Mouse (Mus musculus) myocyte (in vitro differentiated cells): ENCODE measurements around the gene Ibsp.

Experiments
- E2F4 ChIP-seq: IDR thresholded peaks from one replicate; pipeline ENCODE4 v1.6.1; 2011; ENCODE audit warnings: mild to moderate bottlenecking, control low read depth, moderate library complexity; ENCODE audit not compliant: insufficient read depth
- MAX ChIP-seq: IDR thresholded peaks from one replicate; pipeline ENCODE4 v1.6.1; 2011; ENCODE audit warnings: low read depth, mild to moderate bottlenecking, control low read depth
- MYOG ChIP-seq, 3 experiments: IDR thresholded peaks; one replicate each; pipeline ENCODE4 v1.6.1; 2011; ENCODE audit warnings: control low read depth in 2 of 3, low read depth in 2 of 3, mild to moderate bottlenecking in 2 of 3; ENCODE audit not compliant: insufficient read length in 2 of 3, control insufficient read depth in 1 of 3, insufficient read depth in 1 of 3
- POLR2A ChIP-seq: IDR thresholded peaks from one replicate; pipeline ENCODE4 v1.6.1; 2011; ENCODE audit warnings: low read depth, mild to moderate bottlenecking, control low read depth, moderate library complexity; ENCODE audit not compliant: insufficient read length
- POLR2AphosphoS2 ChIP-seq: IDR thresholded peaks from one replicate; pipeline ENCODE4 v1.6.1; 2011; ENCODE audit warnings: low read depth, control low read depth; ENCODE audit not compliant: insufficient read length
- REST ChIP-seq: IDR thresholded peaks from one replicate; pipeline ENCODE4 v1.6.1; 2011; ENCODE audit warnings: mild to moderate bottlenecking, control low read depth, moderate library complexity; ENCODE audit not compliant: insufficient read depth, insufficient read length
- TCF12 ChIP-seq: IDR thresholded peaks from one replicate; pipeline ENCODE4 v1.6.1; 2011; ENCODE audit warnings: mild to moderate bottlenecking, control low read depth; ENCODE audit not compliant: poor library complexity, insufficient read depth, severe bottlenecking

DNA sequence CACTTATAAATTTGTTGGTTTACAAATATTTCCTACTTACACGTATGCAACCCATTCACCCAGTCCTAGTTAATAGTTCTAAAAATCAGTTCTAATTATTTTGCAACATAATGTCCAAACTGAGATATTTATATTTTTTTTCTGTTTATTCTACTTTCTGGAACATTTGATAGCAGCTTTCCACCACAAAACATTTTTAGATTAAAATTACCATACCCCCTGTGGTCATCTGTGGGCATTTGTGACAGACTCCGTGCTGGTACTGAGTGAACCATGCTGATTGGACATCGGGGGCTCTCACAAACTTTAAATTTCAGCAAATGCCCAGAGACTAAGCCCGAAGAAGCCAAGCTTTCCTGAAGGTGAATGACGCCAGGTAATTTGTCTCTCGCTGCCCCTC, 26.1 kb downstream of the Ibsp start, which contains the start of gene Mepe:
- TF ChIP-seq TCF12 (no peak), REST (no peak), MYOG (IDR thresholded peaks at IDR 0.05; ENCODE audit: control insufficient read depth in 1 of 3, insufficient read depth in 1 of 3, insufficient read length in 2 of 3, low read depth in 2 of 3) (no peak), E2F4 (no peak), POLR2AphosphoS2 (no peak), MAX (no peak), POLR2A (no peak)
